Mouse (Mus musculus) brain, embryonic 14.5 days (tissue): ENCODE results near the gene Inpp5d.

Experiments used
- CTCF ChIP-seq: fragments of 200-500 bp; IDR thresholded peaks from 2 replicates; pipeline ENCODE4 v1.5.1; 2012; ENCODE audit warnings: inconsistent platforms, mild to moderate bottlenecking, moderate library complexity, borderline replicate concordance; ENCODE audit not compliant: insufficient read depth, insufficient read length; ENCODE audit errors: extremely low read depth
- POLR2A ChIP-seq: fragments of 200-500 bp; IDR thresholded peaks from 2 replicates; pipeline ENCODE4 v1.6.1; 2012; ENCODE audit warnings: mild to moderate bottlenecking, inconsistent platforms, borderline replicate concordance; ENCODE audit not compliant: poor library complexity, insufficient read depth, insufficient read length, severe bottlenecking; ENCODE audit errors: extremely low read depth

GRCm38 (mm10) chr1:87632163-87632562 lies 12.1 kb downstream of the Inpp5d start:
- TF ChIP-seq POLR2A (no peak), CTCF (no peak)
